Mouse (Mus musculus): ENCODE measurements around the gene Arfgap1. TPM values are rescaled to one million over a fixed set of nuclear protein-coding genes. Genes with fewer than 3 reads are reported as not detected.
A peak's percentile ranks its signal among the peaks of the same experiment; 100 is the strongest.

Arfgap1 gene
- total RNA-seq (2021), result 100 to 1,000 TPM; 126 to 127 TPM
- long read RNA-seq, experiment 1, transcript Arfgap1-201 (14 exons, 2,714 nt), result major isoform, 15 of 121 reads
- long read RNA-seq, experiment 1, partial matches to known transcripts, result 6 of 121 reads
- long read RNA-seq, experiment 1, other reads (novel, unspliced or antisense), result 100 of 121 reads
- long read RNA-seq, experiment 2, transcript Arfgap1-201 (14 exons, 2,714 nt), result major isoform, 10 of 117 reads
- long read RNA-seq, experiment 2, partial matches to known transcripts, result 9 of 117 reads
- long read RNA-seq, experiment 2, other reads (novel, unspliced or antisense), result 98 of 117 reads

DNA sequence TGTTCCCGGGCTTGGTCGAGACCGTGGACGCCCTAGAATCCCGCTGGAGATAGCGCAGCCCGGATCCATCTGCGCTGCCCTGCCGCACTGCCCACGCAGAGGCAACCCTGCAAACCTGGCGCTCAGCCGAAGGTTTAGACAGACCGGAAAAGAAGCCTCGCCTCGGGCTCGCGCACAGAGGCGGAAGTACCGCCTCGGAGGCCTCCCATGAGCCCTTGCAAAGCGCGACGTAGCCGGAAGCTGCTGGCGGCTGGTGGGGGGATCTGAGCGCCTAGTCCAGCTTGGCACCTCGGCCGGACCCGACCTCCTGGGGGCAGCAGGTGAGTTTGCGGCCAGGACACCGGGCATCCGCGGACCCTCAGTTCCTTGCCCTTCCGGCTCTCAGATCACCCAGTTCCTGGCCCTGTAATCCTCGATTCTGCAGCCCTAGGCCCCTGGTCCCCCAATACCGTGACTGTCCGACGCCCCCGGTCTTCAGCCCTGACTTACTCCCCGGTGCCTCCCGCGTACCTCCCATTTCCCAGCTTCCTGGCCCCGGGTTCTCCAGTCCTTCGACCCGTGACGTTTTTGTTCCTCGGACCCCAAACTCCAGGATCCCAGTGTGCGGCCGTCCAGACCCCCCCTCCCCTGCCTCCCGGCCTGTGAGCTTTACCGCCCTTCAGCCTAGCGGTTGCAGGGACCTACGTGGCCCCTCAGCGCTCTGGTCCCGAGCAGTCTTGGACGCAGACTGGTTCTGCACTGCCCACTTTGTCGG is at the start of gene Arfgap1:
Arfgap1 (plus strand) TSS at position 216 of the 754 bp plus-strand sequence.
- DNase-seq (ENCODE audit: low spot score in 2 of 2), result peak; percentile 90 to 93

DNA sequence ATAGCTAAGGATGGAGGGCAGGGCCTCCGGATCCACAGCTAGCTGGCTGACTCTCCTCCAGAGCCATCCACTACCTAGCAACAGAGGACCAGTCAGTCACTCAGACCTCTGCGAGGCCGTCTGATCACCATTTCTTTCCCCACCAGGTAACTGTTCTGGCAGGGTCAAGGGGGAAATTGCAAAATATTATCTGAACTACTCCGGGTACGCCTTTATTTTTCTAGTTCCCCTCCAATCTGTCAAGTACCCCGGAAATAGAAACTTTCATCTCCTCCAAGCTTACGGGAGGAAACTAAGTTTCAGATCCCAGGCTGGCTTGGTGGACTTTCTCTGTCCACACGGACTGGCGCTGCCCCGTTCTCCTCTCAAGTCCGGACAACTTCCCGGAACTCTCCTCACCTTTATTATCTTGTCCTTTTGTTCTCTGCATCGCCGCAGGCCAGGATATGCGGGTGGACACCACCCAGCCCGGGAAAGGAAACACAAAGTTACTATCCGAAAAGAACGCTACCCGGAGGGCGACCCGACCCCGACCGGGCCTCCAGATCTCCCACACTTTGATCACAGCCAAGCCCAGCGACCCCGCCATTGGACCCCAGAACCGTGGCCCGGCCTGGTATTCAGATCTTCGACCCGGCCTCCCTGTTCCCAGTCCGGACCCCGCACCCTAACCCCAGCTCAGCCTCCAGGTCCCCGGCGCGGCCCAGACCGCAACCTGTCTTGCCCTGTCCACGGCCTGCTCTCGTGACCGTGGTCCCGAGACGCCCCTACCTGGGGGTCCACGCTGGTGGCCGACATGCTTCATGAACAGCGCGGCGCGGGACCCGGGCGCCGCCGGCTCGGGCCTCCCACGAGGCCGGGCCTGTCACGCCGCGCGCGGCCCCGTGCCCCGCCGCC is 46.9 kb upstream of the Arfgap1 start:
- no peak for DNase-seq (ENCODE audit: low spot score in 2 of 2)

DNA sequence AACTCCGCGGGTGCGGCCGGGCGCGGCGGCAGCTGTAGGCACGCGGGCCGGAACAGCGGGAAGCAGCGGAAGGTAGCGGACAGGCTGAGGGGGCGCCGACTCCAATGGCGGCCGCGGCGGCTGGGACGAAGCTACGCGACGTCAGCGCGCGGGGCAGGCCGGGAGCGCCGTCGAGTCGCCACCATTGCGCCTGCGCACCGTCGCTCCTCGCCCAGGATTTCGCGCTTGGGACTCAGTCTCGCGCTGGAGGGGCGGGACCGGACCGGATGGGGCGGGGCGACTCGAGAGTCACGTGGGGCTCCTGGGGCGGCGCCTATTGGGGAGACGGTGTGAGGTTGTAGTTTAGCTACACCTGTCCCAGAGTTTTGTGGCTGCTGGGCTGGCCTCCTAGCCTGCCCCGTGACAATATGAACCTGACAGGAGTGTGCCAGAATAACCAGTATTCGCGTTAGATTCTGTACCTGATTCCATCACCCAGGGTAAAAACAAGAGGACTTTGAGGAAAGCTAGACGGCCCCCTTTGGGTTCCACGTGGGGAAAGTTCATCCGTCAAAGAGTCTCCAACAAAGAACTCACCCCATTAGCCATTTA is 46.1 kb upstream of the Arfgap1 start, which contains the start of gene Ythdf1:
Ythdf1 (minus strand) TSS at position 140 of the 591 bp plus-strand sequence.
- DNase-seq (ENCODE audit: low spot score in 2 of 2), result peak; percentile 96 to 98

DNA sequence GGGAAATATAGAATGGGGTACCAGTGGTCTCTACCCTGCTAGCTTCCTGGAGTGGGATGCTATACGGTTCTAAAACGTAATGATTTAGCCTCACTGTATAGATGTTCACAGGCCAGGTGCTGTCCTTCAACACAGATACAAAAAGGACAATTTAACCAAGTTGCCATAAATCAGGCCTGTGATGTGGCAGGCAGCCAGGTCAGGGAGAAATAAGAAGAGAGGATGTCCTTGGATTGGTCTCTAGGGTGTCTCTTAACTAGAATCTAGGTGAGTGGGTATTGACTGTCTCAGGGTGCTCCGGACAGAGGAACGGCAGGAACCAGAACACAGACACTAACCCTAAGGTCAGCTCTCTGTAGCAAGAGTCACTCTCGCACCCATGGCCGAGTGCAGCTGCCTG is 44.3 kb upstream of the Arfgap1 start:
- no peak for DNase-seq (ENCODE audit: low spot score in 2 of 2)

DNA sequence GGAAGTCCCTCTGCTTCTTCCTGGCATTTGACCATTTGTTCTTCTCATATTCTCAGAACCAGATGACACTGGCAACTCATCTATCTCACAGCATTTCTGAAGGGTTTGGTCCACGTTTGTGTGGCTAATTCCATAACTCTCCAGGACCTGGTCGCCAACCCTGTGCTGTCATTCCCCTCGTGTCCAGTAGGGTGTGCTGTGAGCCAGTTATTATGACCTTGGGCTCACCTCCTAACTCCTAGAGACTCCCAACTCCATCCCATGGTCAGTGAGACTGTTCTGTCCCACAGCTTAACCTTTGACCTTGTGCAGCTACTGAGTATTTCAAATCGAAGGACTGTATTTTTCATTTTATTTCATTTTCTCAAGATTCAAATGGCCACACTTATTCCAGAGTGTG is 41.8 kb upstream of the Arfgap1 start:
- DNase-seq (ENCODE audit: low spot score in 2 of 2), result peak; percentile 59 to 79

DNA sequence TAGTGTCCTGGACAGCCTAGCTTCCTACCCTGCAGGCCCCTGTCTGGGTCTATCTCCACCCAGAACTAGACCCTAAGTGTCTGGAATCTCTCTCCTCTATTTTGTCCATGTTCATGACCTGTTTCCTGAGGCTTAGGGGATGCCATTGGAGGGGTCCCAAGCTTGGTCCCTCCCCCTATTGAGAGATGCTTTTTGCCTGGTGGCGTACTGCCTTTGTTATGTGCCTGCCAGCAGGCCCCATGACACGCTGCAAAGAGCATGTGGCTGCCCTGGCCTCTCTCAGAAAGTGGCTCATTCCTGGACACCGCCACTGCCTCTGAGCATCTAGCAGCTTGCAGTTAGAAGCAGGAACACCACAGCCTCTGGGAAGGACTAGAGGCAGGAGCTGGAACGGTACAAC is 38.3 kb upstream of the Arfgap1 start, which contains the start of gene Birc7:
Birc7 (plus strand) TSS at position 301 of the 400 bp plus-strand sequence.
- no peak for DNase-seq (ENCODE audit: low spot score in 2 of 2)

DNA sequence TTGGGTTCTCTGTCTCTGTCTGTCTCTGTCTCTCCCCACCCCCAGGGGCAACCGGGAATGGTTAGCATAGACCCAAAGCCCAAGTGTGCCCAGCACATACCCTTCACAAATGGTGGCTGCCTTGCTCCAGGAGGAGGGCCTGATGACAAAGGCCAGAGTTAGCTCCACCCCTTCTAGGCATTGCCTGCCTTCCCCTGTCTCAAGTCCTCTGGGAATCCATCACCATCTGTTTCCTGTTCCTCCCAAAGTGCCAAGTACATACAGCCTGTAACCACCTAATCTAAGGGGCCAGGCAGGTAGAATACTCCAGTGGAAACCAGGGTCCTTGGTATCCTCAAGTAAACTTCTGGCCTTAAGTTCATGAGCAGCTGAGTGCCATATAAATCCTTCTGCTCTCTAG is 34.6 kb upstream of the Arfgap1 start:
- no peak for DNase-seq (ENCODE audit: low spot score in 2 of 2)

DNA sequence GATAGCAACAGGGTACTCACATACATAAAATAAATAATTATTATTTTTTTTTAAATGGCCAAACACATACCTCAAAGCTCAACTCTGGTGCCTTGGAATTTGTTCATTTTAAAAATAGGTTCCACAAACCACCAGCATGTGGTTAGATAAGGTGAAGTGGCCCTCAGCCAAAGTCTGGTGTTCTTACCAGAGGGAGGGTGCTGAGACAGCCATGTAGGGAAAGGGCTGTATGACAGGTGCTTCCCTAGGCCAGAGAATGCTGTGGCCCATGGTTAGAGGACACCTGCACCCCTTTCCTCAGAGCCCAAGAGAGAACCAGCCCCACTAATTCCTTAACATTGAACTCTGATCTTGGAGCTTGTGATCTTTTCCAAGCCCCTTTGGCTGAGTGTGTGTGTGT is 26.8 kb upstream of the Arfgap1 start:
- no peak for DNase-seq (ENCODE audit: low spot score in 2 of 2)

DNA sequence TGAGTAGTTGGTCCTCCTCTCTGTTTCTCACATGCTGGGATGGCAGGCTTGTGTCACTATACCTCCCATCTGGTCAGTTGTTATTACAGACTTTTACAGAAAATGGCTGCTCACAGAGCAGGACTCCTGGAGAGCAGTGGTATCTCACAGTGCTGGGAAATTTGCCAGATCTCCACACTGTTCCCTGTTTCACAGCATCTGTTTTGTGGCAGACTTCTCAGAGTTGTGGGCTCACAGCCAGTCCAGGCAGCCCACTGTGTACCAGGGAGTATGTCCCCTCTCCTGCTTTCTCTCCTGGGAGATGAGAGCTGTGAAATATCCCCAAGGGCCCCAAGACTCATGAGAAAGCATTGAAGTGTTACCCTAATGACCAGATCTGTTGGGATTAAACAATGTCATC is 25.2 kb upstream of the Arfgap1 start:
- DNase-seq (ENCODE audit: low spot score in 2 of 2), result peak in 1 of 2 experiments; percentile 63

DNA sequence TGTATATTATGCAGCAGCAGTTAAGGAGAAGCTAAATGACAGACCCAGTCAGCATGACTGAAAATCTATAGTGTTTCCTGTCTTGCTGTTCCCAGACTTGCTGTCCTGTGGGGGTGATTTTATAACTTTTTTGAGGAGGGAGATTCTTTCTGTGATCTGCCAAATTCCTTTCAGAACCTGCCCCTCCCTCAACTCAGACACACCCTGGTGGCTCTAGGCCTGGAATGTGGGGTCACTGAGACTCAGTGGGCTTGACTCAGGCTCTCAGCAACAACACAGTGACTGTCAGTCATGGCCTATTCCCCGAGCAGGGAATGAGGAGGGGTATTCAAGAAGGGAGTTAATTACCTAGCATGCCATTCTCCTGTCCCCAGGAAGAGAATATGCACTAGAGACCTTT is 17.1 kb upstream of the Arfgap1 start:
- DNase-seq (ENCODE audit: low spot score in 2 of 2), result no peak

DNA sequence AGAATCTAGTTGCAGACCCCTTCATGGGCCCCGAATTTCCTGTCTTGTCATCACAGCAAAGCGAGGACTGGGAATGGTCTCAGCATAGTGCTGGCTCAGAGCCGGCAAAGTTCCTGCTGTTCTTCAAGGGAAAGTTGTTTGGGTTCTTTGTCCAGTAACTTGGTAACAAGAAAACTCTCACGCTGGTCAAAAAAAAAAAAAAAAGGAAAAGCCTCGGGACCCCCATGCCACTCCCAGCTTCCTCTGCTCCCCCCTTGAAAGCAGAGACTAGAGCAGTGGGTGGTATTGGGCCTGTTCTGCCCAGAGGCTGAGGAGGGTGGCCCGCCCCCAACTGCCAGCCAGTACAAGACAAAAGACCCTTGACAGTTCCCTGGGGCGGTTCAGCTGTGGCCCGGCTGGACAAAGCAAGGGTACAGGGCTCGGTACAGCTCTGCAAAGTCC is 14.3 kb upstream of the Arfgap1 start:
- peak in 1 of 2 experiments; percentile 56 for DNase-seq (ENCODE audit: low spot score in 2 of 2)

DNA sequence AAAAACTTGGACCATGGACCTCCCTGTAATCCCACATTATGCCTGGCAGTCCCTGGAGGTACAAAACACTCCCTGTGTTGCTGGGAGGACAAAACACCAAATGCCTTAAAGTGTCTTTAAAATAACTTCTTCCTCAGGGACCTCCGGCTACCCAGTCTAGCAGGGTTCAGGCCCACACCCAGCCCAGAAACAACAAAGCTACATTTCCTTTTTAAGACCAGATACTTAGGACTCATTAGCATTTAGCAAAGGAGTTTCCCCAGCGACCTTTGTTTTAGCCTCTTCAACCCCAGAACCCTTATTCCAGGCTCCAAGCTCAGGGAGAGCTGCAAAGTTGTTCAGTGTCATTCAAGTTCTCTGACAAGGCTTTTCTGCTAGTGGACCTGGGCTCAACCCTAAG is 13.4 kb upstream of the Arfgap1 start:
- DNase-seq (ENCODE audit: low spot score in 2 of 2), result no peak

DNA sequence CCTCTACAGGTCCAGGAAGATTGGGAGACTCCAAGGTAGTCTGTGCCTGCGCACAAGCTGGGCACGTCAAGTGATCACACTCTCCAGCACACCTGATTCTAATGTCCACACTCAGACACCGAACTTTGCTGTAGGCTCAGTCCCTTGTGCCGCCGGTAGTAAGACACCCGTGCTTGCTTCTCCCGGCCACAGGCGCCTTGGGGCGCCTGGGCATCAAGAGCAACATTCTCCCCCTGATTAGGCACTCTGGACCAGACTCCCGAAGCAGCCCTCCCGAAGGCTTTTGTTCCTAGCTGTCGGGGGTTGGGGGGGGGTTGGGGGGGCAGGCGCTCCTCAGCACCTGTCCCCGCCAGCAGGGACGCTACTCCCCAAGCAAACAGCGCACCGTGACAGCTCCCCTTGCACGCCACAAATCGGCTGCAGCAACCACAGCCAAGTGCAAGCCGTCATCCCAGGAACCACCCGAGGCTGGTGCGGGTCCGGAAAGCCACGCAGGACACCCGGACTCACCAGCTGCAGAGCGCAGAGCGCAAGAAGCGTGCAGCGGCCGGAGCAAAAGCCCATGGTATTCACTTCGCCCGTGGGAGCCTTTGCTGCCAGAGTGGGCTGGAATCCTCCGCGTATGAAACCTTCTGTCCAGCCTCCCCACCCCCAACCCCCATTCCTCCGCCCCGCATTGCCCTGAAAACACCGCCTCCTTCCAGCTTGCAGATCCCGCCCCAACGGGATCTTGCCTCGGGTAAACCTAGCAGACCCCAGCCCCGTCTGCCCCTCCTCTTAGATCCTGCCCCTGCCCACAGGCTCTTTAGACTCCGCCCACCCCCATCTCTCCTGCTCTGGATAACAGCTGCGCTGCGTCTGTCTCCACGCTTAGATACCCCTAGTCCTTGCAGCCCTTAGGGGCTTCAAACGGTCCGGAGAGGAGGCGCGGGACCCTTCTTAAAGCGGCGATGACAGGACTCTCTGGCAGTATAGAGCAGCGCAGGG is 12.7 kb upstream of the Arfgap1 start, which contains the start of gene Nkain4:
Nkain4 (minus strand) TSS at position 639 of the 987 bp plus-strand sequence.
- peak; percentile 61 to 67 for DNase-seq (ENCODE audit: low spot score in 2 of 2)

DNA sequence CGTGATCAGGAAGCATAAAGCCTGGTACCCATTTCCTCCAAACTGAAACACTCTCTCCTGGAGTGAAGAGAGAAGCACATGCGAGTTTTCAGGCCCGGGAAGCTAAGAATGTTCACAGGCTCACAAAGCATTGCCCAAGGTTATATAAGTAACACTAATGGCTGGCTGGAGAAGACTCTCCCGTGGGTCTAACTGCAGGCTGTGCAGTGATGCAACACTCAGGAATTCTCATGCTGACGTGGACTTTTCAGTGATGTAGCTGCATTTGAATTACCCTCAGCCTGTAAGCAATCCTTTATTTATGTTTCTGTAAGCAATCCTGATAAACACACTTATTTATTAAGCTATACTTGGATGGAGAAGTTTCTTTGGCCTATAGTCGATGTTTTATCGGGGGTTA is 7.4 kb upstream of the Arfgap1 start:
- DNase-seq (ENCODE audit: low spot score in 2 of 2), result no peak

DNA sequence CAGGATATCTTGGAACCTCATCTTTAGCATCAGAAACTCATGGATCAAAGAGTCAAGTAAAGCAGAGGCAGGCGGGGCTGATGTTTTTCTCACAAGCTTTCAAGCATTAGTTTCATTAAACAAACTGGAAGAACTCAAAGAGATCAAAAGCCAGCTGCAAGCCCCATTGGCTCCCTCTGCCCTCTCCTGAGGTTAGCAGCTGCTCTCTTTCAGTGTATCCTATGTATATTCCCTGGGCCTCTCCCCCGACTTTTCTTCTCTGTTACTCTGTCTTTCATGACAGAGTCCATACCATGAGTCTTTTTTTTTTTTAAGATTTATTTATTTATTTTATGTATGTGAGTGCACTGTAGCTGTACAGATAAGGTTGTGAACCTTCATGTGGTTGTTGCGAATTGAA is 6.8 kb upstream of the Arfgap1 start:
- no peak for DNase-seq (ENCODE audit: low spot score in 2 of 2)

DNA sequence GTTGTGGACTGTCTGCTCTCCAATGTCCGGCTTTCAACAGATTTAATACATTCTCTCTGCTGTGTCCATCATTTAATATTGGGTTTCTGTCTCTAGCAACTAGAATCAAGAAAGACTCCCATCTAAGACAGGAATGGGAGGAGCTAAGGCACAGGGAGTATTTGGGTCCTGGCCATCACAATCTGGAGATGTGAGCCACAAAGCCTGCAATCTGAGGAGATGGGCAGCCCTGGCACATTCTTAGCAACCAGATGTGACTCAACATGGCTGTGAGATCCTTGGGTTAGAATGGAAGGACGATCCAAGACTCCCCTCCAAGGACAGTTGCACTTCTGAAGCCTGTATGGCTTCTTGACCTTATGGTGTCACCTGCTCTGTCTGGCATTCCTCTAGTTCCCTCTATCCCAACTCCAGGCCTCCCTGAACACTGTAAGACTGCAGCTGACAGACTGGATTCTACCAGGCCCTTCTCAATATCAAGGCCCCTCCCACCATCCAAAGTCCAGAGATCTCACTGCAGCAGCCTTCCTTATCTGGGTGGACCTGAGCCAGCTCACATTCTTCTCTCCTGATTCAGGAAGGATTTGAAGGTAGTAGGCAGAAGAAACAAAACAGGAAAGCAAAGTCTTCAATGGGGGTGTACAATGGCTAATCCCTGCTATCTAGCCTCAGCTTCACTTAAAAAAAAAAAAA is 4.3 kb upstream of the Arfgap1 start:
- no peak for DNase-seq (ENCODE audit: low spot score in 2 of 2)

DNA sequence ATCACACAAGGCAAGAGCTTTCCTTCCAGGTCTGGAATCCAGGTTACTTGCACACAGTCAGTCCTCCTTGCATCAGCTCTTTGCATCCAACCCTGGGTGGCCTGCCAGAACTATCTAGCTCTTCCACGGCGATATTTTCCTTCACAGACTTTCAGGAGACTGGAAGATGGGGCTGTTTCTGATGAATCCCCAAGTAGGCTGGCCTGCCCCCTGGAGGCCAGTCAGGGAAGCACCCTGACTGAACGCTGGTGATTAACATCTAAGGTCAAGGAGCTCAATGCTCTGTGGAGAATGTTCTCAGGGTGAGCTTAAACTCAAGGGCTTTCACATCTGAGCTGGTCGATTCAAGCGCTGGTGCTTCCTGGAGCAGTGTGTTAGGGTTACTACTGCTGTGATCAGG is 3.1 kb upstream of the Arfgap1 start:
- peak; percentile 69 to 75 for DNase-seq (ENCODE audit: low spot score in 2 of 2)

DNA sequence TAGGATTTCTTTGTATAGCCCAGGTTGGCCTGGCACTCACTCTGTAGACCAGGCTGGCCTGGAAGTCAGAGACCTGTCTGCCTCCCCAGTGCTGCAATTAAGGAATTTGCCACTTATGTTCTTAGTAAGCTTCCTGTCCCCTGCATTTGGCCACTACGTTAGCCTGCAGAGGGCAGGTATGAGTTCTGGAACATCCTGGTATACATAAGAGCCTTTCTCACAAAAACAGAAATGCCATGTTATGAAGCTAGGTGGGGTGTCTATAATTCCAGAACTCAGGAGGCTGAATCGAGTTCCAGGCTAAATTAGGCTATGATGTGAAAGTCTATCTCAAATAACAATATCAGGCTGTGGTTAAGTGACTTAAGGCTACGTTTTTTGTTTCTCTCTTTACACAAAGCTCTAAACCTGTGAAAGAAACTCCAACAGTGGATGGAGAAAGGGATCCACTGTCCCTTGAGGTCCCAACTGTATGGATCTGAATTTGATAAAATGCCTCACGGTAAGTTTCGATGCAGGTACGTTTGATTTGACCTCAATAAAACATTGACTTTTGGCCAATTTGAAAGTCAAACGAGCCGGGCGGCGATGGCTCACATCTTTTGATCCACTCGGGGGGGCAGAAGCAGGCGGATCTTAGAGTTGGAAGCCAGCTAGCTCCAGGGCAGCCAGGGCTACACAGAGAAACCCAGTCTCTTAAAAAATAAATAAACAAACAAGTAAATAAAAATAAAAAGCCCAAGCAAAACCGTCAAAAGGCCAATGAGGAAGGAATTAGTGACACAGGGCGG is 738 bp upstream of the Arfgap1 start:
- no peak for DNase-seq (ENCODE audit: low spot score in 2 of 2)
